Mouse (Mus musculus) MEL (cell line): ENCODE results near the gene Tmem89. TPM values are rescaled to one million over a fixed set of nuclear protein-coding genes. Genes with fewer than 3 reads are reported as not detected.
A peak's percentile ranks its signal among the peaks of the same experiment; 100 is the strongest.

Experiments
- DNase-seq: peaks from one replicate; pipeline ENCODE4 v3.0.0; 2011; ENCODE audit warnings: low read depth, low spot score
- H3K27ac ChIP-seq: 2 replicates; pipeline ENCODE4 v1.5.1; 2012; ENCODE audit warnings: low read depth, mild to moderate bottlenecking, control low read depth, low read length, moderate library complexity; ENCODE audit not compliant: control insufficient read depth
- H3K27me3 ChIP-seq, 2 experiments: fragments of 150-350 bp in 1 of 2; sonication (generic) in 1 of 2; 2 replicates each; pipeline ENCODE4 v1.6.1; 2012; ENCODE audit warnings: low read length in 2 of 2, mild to moderate bottlenecking in 2 of 2, improper control_type of control experiment in 1 of 2, moderate library complexity in 1 of 2; ENCODE audit not compliant: insufficient read depth in 2 of 2, control insufficient read depth in 1 of 2
- H3K36me3 ChIP-seq, 2 experiments: 2 replicates each; pipeline ENCODE4 v1.6.1; 2012 to 2014; ENCODE audit warnings: low read length in 2 of 2, improper control_type of control experiment in 1 of 2, inconsistent platforms in 1 of 2, mild to moderate bottlenecking in 1 of 2; ENCODE audit not compliant: insufficient read depth in 2 of 2, control insufficient read depth in 1 of 2
- H3K4me1 ChIP-seq, 2 experiments: fragments of 150-350 bp in 1 of 2; sonication (generic) in 1 of 2; 2 replicates each; pipeline ENCODE4 v1.6.1; 2012; ENCODE audit warnings: low read length in 2 of 2, improper control_type of control experiment in 1 of 2, mild to moderate bottlenecking in 1 of 2; ENCODE audit not compliant: insufficient read depth in 2 of 2, control insufficient read depth in 1 of 2
- H3K4me3 ChIP-seq, 2 experiments: fragments of 150-350 bp in 1 of 2; sonication (generic) in 1 of 2; 2 replicates each; pipeline ENCODE4 v1.5.1; 2012; ENCODE audit warnings: low read depth in 2 of 2, low read length in 2 of 2, mild to moderate bottlenecking in 2 of 2, moderate library complexity in 2 of 2, control low read depth in 1 of 2, improper control_type of control experiment in 1 of 2; ENCODE audit not compliant: control insufficient read depth in 1 of 2, insufficient read depth in 1 of 2
- H3K79me2 ChIP-seq: 2 replicates; pipeline ENCODE4 v1.6.1; 2012; ENCODE audit warnings: mild to moderate bottlenecking, low read length, moderate library complexity; ENCODE audit not compliant: control insufficient read depth, poor library complexity, insufficient read depth
- H3K9ac ChIP-seq: 2 replicates; pipeline ENCODE4 v1.6.1; 2012; ENCODE audit warnings: low read depth, mild to moderate bottlenecking, control low read depth, low read length, moderate library complexity; ENCODE audit not compliant: control insufficient read depth, poor library complexity, severe bottlenecking
- H3K9me3 ChIP-seq: fragments of 150-350 bp; sonication (generic); replicated peaks from 2 replicates; pipeline ENCODE4 v1.6.1; 2012; ENCODE audit warnings: mild to moderate bottlenecking, low read length, improper control_type of control experiment, moderate library complexity; ENCODE audit not compliant: insufficient read depth
- BHLHE40 ChIP-seq: IDR thresholded peaks from 2 replicates; pipeline ENCODE4 v1.6.1; 2012; ENCODE audit warnings: low read depth, mild to moderate bottlenecking, inconsistent platforms, low read length, improper control_type of control experiment, borderline replicate concordance
- E2F4 ChIP-seq: IDR thresholded peaks from 2 replicates; pipeline ENCODE4 v1.6.1; 2011; ENCODE audit warnings: low read depth, low read length, improper control_type of control experiment, borderline replicate concordance
- ELF1 ChIP-seq: IDR thresholded peaks from 2 replicates; pipeline ENCODE4 v1.6.1; 2014; ENCODE audit warnings: low read depth, mild to moderate bottlenecking, inconsistent platforms, low read length, improper control_type of control experiment, moderate library complexity
- EP300 ChIP-seq, 2 experiments: IDR thresholded peaks; 2 replicates each; pipeline ENCODE4 v1.6.1; 2011; ENCODE audit warnings: improper control_type of control experiment in 2 of 2, low read length in 2 of 2, low read depth in 1 of 2, mild to moderate bottlenecking in 1 of 2
- ETS1 ChIP-seq: IDR thresholded peaks from 2 replicates; pipeline ENCODE4 v1.6.1; 2012; ENCODE audit warnings: low read depth, mild to moderate bottlenecking, inconsistent platforms, low read length, improper control_type of control experiment, moderate library complexity
- GATA1 ChIP-seq: IDR thresholded peaks from 2 replicates; pipeline ENCODE4 v1.6.1; 2011; ENCODE audit warnings: low read depth, low read length, improper control_type of control experiment
- MEF2A ChIP-seq: IDR thresholded peaks from 2 replicates; pipeline ENCODE4 v1.6.1; 2014; ENCODE audit warnings: low read depth, mild to moderate bottlenecking, inconsistent platforms, low read length, improper control_type of control experiment; ENCODE audit not compliant: poor library complexity, insufficient replicate concordance, severe bottlenecking; ENCODE audit errors: extremely low read depth
- MXI1 ChIP-seq: IDR thresholded peaks from 2 replicates; pipeline ENCODE4 v1.6.1; 2011; ENCODE audit warnings: mild to moderate bottlenecking, low read depth, low read length, improper control_type of control experiment
- MYB ChIP-seq: IDR thresholded peaks from 2 replicates; pipeline ENCODE4 v1.6.1; 2011; ENCODE audit warnings: mild to moderate bottlenecking, low read depth, low read length, improper control_type of control experiment
- MYC ChIP-seq: IDR thresholded peaks from 2 replicates; pipeline ENCODE4 v1.6.1; 2011; ENCODE audit warnings: low read depth, mild to moderate bottlenecking, low read length, improper control_type of control experiment, moderate library complexity
- POLR2A ChIP-seq, 2 experiments: IDR thresholded peaks; 2 replicates each; pipeline ENCODE4 v1.6.1; 2011 to 2012; ENCODE audit warnings: low read length in 2 of 2, mild to moderate bottlenecking in 2 of 2, control low read depth in 1 of 2, improper control_type of control experiment in 1 of 2, low read depth in 1 of 2, moderate library complexity in 1 of 2; ENCODE audit not compliant: control insufficient read depth in 1 of 2, insufficient read depth in 1 of 2, poor library complexity in 1 of 2
- POLR2AphosphoS5 ChIP-seq: IDR thresholded peaks from 2 replicates; pipeline ENCODE4 v1.6.1; 2012; ENCODE audit warnings: low read depth, borderline replicate concordance, mild to moderate bottlenecking, inconsistent platforms, low read length, moderate library complexity, mixed read lengths
- RAD21 ChIP-seq: IDR thresholded peaks from 2 replicates; pipeline ENCODE4 v1.6.1; 2011; ENCODE audit warnings: mild to moderate bottlenecking, low read depth, low read length, improper control_type of control experiment
- RCOR1 ChIP-seq: IDR thresholded peaks from 2 replicates; pipeline ENCODE4 v1.6.1; 2012; ENCODE audit warnings: low read depth, mild to moderate bottlenecking, inconsistent platforms, low read length, improper control_type of control experiment
- SIN3A ChIP-seq: IDR thresholded peaks from 2 replicates; pipeline ENCODE4 v1.6.1; 2012; ENCODE audit warnings: low read length, improper control_type of control experiment, inconsistent platforms
- SMC3 ChIP-seq: IDR thresholded peaks from 2 replicates; pipeline ENCODE4 v1.6.1; 2011; ENCODE audit warnings: low read depth, low read length, improper control_type of control experiment
- TAL1 ChIP-seq: IDR thresholded peaks from 2 replicates; pipeline ENCODE4 v1.6.1; 2012; ENCODE audit warnings: mild to moderate bottlenecking, inconsistent platforms, low read length, moderate library complexity, mixed read lengths
- TBP ChIP-seq: IDR thresholded peaks from 2 replicates; pipeline ENCODE4 v1.8.0; 2011; ENCODE audit warnings: low read depth, low read length, improper control_type of control experiment
- USF2 ChIP-seq, 2 experiments: IDR thresholded peaks; 2 replicates each; pipeline ENCODE4 v1.6.1; 2011 to 2012; ENCODE audit warnings: improper control_type of control experiment in 2 of 2, low read length in 2 of 2, borderline replicate concordance in 1 of 2, inconsistent platforms in 1 of 2, low read depth in 1 of 2, mild to moderate bottlenecking in 1 of 2; ENCODE audit not compliant: insufficient read depth in 1 of 2
- polyA plus RNA-seq, 2 experiments: library from polyadenylated mRNA; stranded (reverse) in 1 of 2; unstranded in 1 of 2; fragments of >175 nt in 1 of 2; fragments of >200 nt in 1 of 2; gene quantifications; 2 replicates each; pipeline versions ENCODE4 v1.2.1 to v1.2.4; 2012; ENCODE audit warnings: low replicate concordance in 2 of 2, low read depth in 1 of 2; ENCODE audit not compliant: insufficient read length in 2 of 2, insufficient read depth in 1 of 2, missing spikeins in 1 of 2
- total RNA-seq: library from RNA; depleted of rRNA; stranded (reverse); fragments of 300-350 nt; gene quantifications from 2 replicates; pipeline ENCODE4 v1.2.3, GENCODE M21; 2012

Tmem89 gene
- total and polyA plus RNA-seq, 3 experiments = not detected

- Histone ChIP-seq H3K4me3 (no peak overlapping the region), H3K79me2 (peaks cover 3% of the 10 kb centered on the region; the same call in 1 of the 2 replicates), H3K9ac (no peak overlapping the region), H3K36me3 (peaks cover 5 to 14% of the 10 kb centered on the region in 2 experiments), H3K4me1 (peaks cover 0 to 3% of the 10 kb centered on the region in 2 experiments; a peak in 1 of 4 replicates), H3K27me3 (no peaks in the 10 kb centered on the region), H3K27ac (peak overlapping the region; percentile 5; the same call in 1 of the 2 replicates), H3K9me3 (no peaks in the 10 kb centered on the region)
- TF ChIP-seq ELF1 = no peak
- TF ChIP-seq USF2 (IDR thresholded peaks at IDR 0.05; ENCODE audit: borderline replicate concordance in 1 of 2, insufficient read depth in 1 of 2, low read depth in 1 of 2, low read length in 2 of 2) = no peak
- no peak for TF ChIP-seq RCOR1
- TF ChIP-seq TBP = no peak
- no peak for TF ChIP-seq SMC3
- no peak for TF ChIP-seq MXI1
- TF ChIP-seq MYC = no peak
- TF ChIP-seq ETS1 = no peak
- TF ChIP-seq POLR2AphosphoS5 = no peak
- TF ChIP-seq GATA1 = no peak
- no peak for TF ChIP-seq MEF2A
- TF ChIP-seq TAL1 = no peak
- no peak for TF ChIP-seq POLR2A (IDR thresholded peaks at IDR 0.05; ENCODE audit: control insufficient read depth in 1 of 2, insufficient read depth in 1 of 2, low read depth in 1 of 2, low read length in 2 of 2, poor library complexity in 1 of 2)
- DNase-seq = no peak
Measured at GRCm38 (mm10) chr9:108945111-108945510, 30.7 kb downstream of the Tmem89 start.

GRCm38 (mm10) chr9:108945608-108946007, 31.2 kb downstream of the Tmem89 start:
- peaks cover 0 to 3% of the 10 kb centered on the region in 2 experiments; a peak in 1 of 4 replicates for H3K4me1 ChIP-seq
- H3K9ac ChIP-seq = no peak overlapping the region
- no peaks in the 10 kb centered on the region for H3K9me3 ChIP-seq
- DNase-seq = peak; percentile 70
- no peak overlapping the region for H3K4me3 ChIP-seq
- peak overlapping the region; percentile 5; the same call in 1 of the 2 replicates for H3K27ac ChIP-seq
- TF ChIP-seq RAD21 (no peak), E2F4 (no peak), MYB (peak; percentile 23; the same call in 1 of the 2 replicates), SIN3A (peak; percentile 28; the same call in 1 of the 2 replicates), BHLHE40 (no peak), EP300 (IDR thresholded peaks at IDR 0.05; ENCODE audit: low read depth in 1 of 2, low read length in 2 of 2) (peak in 1 of 2 experiments; percentile 56; a peak in 2 of 4 replicates), RCOR1 (no peak)
- H3K36me3 ChIP-seq = peaks cover 5 to 11% of the 10 kb centered on the region in 2 experiments
- H3K27me3 ChIP-seq = no peaks in the 10 kb centered on the region
- H3K79me2 ChIP-seq = peaks cover 2% of the 10 kb centered on the region; the same call in 1 of the 2 replicates
